Mouse (Mus musculus) CD4-positive, CD25-positive, alpha-beta regulatory T cell, adult 2 months (primary cell): ENCODE measurements at regions not wholly inside any gene's neighbourhood (a gene's known extent, or its start where the extent isn't known, plus 50 kb on each side); places are given as distances from the start of the nearest gene placed in this dataset.
"Not testable (repeated sequence)": the region's sequence is repeated elsewhere in the genome, so short reads cannot be mapped to it uniquely, and the experiment has no call there.

Experiments
- DNase-seq: peaks from one replicate; pipeline ENCODE4 v3.0.0-alpha.2; 2012; ENCODE audit warnings: low read depth, low spot score

- DNase-seq, result no peak
Measured at GRCm38 (mm10) chr10:43672490-43672889, 94.4 kb downstream of the Cd24a start.

DNA sequence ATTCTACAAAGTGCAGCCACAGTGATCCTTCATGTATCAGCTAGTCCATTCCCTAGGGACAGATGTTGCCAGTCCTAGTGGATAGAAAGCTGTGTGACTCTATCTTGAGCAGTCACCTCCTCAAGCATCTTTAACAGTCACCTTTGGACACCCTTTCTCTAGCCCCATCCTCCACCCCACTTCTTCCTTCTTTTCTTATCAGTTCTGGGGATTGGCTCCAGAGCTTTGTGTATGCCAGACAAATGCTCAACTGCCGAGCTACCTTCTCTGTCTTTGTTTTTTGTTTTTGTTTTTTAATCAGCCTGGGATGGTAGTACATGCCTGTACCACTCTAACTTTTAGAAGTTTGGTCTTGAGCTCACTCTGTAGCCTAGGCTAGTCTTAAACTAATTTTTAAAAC, 96.7 kb downstream of the Cd24a start:
- no peak for DNase-seq

- DNase-seq, result not testable (repeated sequence)
Measured at GRCm38 (mm10) chr10:43675495-43675894, 97.4 kb downstream of the Cd24a start.

- DNase-seq, result no peak
Measured at GRCm38 (mm10) chr10:43676289-43676688, 98.2 kb downstream of the Cd24a start.

DNA sequence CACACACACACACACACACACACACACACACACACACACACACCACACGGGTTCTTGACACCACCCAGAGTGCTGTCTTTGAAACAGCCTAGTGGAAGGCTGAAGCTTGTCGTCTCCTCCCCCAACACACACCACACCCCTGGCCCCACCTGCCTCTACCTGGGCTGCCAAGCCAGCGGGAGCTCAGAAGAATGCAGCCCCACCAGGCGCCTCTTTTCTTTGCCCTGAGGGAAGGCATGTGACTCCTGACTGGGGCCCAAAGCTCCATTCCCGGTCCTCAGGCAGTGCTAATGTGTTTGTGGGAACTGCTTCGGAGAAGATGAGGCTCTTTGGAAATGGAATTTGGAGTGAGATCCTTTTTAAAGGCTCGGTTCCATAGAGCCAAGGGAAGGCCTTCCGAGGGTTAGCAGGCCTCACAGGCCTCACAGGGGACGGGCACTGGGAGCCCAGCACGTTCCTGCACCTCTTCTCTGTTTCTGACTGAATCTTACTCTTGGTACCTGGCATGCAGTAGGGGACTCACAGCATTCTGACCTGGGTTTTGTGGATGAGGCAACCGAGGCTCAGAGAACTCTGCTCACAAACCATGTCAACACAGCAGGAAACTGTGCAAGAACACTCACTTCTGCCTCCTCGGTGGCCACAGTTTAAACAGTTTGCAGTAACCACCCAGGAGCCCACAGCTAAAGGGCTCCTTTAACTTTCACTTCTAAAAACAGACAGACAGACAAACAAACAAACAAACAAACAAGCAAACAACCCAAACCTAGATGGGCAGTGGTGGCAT, 106.4 kb downstream of the Cd24a start:
- no peak for DNase-seq

DNA sequence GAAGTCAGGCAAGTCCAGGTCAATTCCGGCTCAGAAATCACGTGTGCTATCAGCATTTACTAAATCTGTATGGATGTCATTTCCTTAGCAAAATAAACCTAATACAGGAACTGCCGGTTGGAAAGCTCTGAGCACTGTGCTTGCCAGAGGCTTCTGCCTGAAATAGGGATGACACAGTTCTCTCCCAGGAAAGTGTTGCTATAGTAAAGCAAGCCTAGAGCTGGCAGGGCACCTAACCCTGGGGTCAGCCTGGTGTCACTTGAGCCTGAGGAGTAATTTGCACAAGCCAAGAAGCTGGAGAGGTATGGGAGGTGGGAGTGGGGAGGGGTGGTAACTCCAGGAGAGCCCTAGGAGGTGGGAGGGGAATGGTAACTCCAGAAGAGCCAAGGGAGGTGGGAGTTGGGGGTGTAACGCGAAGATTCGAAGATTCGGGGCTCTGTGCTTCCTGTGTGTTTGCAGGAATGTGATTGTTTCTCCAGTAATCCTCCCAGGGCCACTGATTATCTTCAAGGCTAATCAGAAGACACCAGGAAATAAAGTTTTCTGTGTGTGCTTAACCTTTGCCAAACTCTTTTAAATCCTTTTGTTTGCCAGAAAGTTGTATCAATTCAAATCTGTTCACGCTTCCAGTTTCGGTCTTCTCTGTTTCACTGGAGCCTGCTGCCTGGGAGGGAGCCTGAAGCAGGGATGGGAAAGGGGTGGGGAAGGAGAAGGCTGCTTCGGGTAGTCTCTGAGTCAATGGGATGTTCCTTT, 111.3 kb downstream of the Cd24a start:
- no peak for DNase-seq

DNA sequence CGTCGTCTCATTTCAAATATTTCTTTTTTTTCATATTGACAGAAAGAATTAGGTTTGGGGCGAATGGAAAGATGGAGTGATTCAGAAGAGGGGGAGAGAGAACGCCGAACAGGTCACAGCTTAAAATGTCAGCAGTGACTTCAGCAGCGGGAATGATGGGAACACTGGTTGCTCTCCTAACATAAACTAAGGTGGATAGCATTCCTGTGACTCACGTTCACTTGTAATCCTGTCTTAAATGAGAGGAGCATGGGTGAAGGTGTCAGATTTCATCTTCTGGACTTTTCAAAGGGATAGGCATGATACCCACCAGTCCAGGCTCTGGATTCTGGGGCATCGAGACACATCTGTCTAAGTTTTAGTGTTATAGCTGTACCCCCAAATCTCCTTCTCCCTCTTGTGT, 111.8 kb downstream of the Cd24a start:
- no peak for DNase-seq

DNA sequence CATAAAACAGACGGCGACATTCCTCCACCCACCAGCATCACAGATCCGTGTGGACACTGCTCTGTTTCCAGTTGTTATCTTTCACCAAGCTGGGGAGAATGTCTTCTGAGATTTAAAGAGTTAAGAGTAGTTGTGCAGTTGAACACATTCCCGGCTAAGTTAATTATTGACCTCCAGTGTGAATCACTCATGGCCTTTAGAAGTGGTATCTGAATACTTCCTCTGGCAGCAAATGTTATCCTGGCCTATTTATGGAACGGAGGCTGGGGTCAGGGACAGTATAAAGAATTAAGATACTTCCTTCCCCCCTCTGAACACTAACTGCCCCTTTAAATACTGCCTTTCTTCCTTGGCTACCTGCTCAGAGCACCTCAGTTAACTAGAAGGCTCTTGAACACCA, 115.9 kb downstream of the Cd24a start:
- DNase-seq, result no peak

GRCm38 (mm10) chr10:43694508-43694907, 116.4 kb downstream of the Cd24a start:
- no peak for DNase-seq

GRCm38 (mm10) chr10:43695470-43695869, 117.4 kb downstream of the Cd24a start:
- no peak for DNase-seq

DNA sequence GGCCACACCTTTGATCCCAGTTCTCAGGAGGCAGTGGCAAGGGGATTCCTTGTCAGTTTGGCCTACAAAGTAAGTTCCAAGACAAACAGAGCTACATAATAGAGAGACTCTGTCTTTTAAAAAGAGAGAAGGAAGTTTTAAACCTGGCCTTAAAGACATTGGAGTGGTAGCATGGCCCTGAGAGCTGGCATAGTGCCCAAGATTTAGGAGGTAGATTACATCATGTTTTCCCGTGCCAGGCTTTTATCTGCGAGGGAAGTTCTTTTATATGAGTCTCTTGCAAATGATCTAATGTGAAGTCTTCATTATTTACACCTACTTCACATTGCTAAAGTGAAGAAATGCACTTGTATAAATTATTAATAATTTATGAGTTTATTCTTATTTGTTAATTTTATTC, 119.8 kb downstream of the Cd24a start:
- DNase-seq, result no peak

GRCm38 (mm10) chr10:43700371-43701289, 122.5 kb downstream of the Cd24a start:
- no peak for DNase-seq

DNA sequence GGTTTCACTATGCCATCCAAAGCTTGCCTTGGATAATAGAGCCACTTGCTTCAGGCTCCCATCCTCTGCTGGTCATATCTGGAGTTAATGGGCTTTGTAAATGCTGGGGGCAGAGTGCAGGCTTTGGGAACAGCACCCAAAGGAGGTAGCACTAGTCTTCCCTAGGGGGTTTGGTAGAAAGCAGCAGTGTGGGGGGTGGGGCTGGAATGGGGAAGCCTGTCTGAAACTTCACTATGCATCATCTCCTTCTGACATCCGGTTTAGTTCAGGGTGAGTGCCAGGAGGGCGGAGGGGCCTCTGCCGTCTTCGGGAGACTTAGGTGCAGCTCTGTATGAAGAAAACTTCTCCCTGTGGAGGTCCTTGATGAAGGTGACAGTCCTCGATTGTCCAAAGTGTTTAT, 124.8 kb downstream of the Cd24a start:
- DNase-seq, result peak; percentile 13

DNA sequence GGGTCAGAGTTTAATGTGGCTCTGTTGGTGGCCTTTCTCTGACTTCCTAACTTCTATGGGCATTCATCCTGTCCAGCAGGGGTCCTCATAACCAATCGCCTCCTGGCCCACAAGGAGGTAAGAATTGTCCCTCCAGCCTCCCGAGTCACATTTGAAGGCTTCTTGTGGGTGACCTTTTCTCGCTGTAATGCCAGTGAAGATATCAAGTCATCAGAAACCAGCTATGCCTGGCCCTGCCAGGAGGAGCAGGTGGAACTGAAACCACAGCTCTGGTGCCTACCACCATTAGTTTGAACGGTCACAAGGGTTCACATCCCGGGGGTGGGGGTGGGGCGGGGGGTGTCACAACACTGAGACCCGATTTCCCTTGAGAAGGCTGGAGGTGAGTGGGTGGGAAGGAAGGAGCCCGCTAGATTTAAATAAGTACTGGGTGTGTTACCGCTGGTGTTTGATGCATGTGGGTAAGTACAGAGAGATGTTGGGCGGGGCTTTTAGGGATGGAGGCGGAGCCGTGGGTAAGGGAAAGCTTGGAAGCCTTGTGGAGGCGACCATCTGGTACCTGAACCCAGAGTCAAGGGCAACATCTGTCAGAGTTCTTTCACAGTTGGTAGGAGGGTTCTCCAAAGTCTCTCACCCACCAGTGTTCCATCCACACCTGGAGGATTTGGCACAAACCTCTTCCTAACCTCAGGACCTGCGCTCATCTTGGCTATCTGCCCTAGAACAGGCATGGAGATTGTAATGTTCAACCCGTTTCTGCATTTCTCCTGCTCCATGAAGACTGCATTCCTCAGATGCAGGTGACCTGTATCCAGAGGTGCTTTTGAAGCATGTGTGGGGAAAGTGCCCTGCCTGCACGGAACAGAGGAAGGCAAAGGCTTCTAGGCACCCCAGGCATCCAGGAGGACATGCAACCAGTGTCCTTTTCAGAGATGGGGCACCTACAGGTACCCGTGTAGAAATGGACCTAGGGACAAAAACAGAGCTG, 128.2 kb downstream of the Cd24a start:
- DNase-seq, result peak; percentile 67

DNA sequence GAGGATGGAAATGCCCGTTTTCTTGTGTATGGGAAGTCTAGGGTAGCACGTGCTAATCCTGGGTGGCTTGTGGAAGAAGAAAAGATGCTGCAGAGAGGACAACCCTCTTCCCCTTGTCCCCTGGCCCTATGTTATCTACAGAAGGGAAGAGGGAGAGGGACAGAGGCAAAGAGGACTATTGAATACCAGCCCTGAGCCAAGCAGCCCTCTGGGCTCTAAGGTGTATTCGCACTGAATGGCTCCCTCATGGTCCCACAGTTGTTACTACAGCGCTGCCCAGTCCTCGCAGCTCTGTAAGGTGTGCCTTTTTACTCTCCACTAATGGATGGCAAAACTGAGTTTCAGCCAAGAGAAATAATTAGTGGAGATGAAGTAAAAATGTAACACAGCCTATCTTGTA, 128.9 kb downstream of the Cd24a start:
- DNase-seq, result no peak

GRCm38 (mm10) chr10:43707821-43708373, 129.8 kb downstream of the Cd24a start:
- DNase-seq, result no peak

DNA sequence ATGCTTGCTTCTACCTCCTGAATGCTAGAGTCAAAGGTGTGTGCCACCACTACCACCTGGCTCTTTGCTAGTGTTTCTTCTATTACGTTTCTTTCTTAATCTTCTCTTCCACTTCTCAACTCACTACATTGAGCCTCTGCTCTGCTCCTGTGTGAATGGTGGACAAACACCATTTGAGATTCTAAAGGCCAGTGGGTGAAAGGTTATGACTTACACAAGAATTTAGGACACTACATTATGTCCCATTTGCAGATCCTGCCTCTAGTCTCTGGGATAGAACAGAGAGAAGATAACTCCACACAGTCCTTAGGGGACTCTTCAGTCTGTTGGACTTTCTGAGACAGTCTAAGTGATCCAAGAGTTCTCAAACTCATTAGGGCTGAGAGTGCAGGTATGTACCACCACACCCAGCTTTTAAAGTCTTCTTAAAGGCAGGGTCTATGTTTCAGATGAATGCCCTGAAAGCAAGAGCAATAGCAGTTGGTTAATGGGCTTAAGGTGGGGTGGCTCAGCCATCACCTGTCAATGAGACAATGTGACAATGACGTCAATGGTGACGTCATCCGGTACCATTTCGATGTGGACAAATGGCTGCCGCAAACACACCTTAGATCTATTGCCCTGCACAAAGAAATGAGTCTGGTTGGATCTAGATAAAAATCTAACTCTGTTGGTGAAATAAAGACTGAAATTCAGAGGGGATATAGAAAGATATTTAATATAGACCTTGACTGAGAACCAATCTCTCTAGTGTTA, 131.4 kb downstream of the Cd24a start:
- DNase-seq, result no peak

GRCm38 (mm10) chr10:43710186-43710885, 132.3 kb downstream of the Cd24a start:
- no peak for DNase-seq

DNA sequence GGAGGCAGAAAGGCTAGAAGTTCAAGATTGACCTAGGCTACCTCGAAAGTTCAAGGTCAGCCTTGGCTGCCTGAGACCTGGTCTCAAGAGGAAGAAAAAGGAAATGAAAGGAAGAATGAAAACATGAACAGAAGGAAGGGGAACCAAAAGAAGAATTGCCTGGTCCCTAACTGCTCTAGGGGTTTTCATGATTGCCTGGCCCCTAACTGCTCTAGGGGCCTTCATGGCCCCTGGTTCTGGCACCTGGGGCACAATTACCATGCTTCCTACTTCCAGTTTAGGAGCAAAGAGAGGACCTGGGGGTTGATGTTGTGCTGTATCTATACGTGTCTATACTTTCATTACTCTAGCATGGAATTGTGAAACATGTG, 132.8 kb downstream of the Cd24a start:
- DNase-seq, result no peak
